Mouse (Mus musculus): ENCODE data around the gene Setd1b.
A peak's percentile ranks its signal among the peaks of the same experiment; 100 is the strongest.

Setd1b gene

GRCm38 (mm10) chr5:123140694-123141554 lies 1.1 kb upstream of the Setd1b start:
- DNase-seq: peak; percentile 95

GRCm38 (mm10) chr5:123141555-123142160 lies 335 bp upstream of the Setd1b start:
- no peak for DNase-seq

GRCm38 (mm10) chr5:123143251-123143970 lies 1.4 kb downstream of the Setd1b start:
- no peak for DNase-seq

DNA sequence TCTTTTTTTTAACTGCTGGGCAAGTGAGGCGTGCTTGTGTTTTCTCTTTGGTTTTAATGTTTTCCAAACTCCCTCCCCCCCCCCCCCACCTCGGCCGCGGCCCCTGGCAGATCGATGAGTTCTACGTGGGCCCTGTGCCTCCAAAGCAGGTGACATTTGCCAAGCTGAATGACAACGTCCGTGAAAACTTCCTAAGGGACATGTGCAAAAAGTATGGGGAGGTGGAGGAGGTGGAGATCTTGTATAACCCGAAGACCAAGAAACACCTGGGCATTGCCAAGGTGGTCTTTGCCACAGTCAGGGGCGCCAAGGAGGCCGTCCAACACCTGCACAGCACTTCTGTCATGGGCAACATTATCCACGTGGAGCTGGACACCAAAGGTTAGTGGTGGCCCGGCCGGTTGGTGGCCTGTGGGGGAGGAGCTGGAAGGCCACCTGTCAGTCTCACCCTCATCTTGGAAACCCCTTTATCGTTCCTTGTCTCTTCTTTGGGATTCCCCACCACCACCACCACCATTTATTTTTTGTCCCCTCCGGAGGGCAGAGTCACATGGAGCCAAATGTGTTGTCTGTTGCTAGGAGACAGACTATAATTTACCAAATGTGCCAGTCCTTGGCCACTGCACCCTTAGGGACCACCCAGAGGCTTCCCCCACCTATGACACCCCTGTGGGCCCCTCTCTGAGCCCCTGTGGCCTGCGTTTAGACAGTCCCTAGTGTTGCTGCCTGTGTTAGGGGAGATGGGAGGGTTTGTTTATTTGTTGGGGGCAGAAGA lies 2.2 kb downstream of the Setd1b start:
- no peak for DNase-seq

DNA sequence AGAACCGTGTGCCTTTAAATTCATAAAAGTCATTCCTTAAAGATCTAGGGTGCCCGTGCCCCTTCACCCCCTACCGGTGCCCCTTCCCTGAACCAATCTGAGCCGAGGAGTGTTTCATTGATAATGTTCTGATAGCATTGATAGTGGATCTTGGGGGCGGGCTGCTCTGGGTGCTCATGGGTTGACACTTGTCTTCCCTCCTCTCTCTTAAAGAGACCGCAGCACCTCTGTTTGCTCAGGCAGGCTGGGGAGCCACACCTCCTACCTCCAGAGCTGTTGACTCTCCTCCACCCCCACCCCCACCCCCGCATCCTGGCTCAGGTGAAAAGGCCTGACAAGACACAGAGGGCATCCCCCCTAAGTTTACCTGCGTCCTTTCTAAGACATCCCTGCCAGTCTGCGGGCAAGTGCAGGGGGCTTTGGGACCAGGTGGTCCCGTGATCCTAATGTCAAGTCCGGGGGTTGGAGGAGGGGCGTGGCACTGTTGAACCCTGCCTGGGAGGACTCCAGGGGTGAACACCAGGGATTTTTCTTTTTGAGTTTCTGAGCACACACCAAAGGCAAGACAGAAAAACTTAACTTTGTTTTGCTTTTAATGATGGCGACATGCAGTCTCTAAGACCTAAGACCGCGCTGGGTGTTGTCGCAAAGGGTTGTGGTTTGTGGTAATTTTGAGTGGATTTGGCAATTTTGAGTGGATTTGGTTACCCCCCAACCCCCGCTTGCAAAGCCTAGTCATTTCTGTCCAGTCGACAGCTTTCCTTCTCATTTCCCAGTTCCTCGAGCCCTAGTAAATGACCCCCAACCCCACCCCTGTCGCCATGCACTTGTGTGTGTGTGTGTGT lies 3.0 kb downstream of the Setd1b start:
- no peak for DNase-seq

DNA sequence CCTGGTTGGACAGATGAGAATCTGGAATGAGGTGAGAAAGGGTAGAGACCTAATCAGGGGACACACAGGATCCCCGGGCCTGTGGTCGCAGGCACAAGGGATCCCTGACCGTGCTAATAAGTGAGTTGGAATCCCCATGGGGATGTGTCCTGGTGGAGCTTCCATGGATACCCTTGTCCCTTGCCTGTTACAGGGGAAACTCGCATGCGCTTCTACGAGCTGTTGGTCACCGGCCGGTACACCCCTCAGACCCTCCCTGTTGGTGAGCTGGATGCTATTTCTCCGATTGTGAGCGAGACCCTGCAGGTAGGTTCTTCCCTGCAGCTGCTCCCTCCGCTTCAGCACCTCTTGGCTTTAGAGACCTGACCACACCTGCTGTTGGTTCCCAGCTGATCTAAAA lies 4.4 kb downstream of the Setd1b start:
- no peak for DNase-seq

GRCm38 (mm10) chr5:123147569-123147968 lies 5.6 kb downstream of the Setd1b start:
- DNase-seq: no peak

DNA sequence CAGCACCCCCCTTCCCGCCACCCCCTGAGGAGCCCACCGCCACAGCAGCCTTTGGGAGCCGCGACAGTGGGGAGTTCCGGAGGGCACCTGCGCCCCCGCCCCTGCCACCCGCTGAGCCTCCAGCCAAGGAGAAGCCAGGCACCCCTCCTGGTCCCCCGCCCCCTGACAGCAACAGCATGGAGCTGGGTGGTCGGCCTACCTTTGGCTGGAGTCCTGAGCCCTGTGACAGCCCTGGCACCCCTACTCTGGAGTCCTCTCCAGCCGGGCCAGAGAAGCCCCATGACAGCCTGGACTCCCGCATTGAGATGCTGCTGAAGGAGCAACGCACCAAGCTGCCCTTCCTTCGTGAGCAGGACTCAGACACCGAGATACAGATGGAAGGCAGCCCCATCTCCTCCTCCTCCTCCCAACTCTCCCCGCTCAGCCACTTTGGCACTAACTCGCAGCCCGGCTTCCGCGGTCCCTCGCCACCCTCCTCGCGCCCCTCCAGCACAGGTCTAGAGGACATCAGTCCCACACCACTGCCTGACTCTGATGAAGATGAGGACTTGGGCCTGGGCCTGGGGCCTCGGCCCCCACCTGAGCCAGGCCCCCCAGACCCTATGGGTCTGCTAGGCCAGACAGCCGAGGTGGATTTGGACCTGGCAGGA lies 6.2 kb downstream of the Setd1b start:
- DNase-seq: no peak

- DNase-seq: peak; percentile 90
These were observed 7.7 kb downstream of the Setd1b start for GRCm38 (mm10) chr5:123149451-123150400.

GRCm38 (mm10) chr5:123150641-123151040 lies 8.6 kb downstream of the Setd1b start:
- no peak for DNase-seq

DNA sequence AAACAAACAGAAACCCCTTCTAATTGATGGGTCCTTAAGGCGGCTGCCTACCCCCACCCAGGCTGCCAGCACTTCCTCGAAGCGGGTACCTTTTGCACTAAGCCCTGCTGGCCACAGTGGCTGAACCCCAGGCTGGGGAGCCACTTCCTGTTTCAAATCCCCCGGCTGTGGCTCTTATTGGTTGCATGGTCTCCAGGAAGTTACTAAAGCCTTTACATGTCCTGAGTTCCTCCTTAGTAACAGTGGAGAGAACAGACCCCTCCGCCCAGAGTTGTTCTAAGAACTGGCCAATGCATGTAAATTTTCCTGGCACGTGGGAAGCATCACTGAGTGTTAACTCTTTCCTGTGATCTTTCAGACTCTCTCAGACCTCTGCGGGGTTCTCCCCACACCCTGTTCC lies 9.1 kb downstream of the Setd1b start:
- peak; percentile 75 for DNase-seq

GRCm38 (mm10) chr5:123151707-123152362 lies 9.8 kb downstream of the Setd1b start:
- no peak for DNase-seq

DNA sequence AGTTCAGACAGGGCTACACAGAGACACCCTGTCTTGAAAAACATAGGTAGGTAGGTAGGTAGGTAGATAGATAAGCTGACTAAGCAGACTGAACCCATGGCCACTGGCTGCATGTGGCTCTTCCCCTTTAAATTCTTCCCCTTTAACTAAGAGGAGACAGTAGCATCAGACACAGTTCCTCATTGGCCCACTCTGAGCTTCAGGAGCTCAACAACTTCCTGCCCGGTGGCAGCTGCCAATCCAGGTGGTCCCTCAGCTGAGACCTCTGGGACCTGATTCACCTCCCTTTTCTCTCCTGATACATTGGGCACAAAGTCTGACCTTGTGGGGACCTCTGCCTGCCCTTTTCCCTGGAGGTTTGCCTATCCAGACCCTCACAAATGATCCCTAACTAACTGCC lies 10.9 kb downstream of the Setd1b start:
- DNase-seq: no peak

DNA sequence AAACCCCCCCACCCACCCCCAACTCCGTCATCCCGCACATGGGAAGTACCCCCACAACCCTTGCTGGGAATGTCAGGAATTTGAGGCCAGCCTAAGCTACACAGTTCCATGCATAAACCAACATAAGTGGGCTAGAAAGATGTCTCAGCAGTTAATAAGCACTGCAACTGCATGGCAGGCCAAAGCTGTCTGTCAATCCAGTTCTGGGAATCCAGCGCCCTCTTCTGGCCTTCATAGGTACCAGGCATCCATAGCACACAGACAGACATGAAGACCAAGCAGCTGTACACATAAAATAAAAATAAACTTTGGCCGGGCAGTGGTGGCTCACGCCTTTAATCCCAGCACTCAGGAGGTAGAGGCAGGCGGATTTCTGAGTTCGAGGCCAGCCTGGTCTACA lies 13.4 kb downstream of the Setd1b start:
- no peak for DNase-seq

DNA sequence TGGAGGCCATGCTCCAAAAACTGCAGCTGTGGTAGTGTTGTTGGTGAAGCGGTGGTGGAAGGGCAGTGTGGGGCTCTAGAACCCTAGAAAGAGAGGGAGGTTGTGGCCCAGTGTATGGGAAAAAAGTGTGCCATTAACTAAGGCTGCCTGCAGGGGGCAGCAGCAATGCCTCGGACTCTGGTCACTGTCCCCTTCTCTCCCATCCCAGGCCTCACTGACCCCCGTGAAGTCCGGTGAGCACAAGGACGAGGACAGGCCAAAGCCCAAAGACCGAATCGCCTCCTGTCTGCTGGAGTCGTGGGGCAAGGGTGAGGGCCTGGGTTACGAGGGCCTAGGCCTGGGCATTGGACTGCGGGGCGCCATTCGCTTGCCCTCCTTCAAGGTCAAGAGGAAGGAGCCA lies 14.8 kb downstream of the Setd1b start:
- DNase-seq: no peak

- DNase-seq: no peak
These were observed 16.0 kb downstream of the Setd1b start for GRCm38 (mm10) chr5:123157972-123158371.

- DNase-seq: no peak
These were observed 17.5 kb downstream of the Setd1b start for GRCm38 (mm10) chr5:123159446-123159845.

GRCm38 (mm10) chr5:123159866-123160265 lies 17.9 kb downstream of the Setd1b start:
- no peak for DNase-seq

DNA sequence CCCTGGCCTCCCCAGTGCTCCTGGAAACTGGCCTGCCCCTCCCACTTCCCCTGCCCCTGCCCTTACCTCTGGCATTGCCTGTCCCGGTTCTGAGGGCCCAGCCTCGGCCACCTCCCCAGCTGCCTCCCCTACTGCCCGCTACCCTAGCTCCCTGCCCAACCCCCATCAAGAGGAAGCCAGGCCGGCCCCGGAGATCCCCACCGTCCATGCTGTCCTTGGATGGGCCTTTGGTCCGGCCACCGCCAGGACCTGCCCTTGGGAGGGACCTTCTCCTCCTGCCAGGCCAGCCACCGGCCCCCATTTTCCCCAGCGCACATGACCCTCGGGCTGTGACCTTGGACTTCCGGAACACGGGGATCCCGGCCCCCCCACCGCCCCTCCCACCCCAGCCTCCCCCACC lies 18.3 kb downstream of the Setd1b start:
- no peak for DNase-seq

GRCm38 (mm10) chr5:123162942-123163341 lies 20.9 kb downstream of the Setd1b start:
- no peak for DNase-seq

Data from layer of hippocampus, adult 9-11 months (tissue).